Mouse (Mus musculus) heart, adult 2 months (tissue): ENCODE measurements around the gene Nup43.

Experiments used
- CTCF ChIP-seq: fragments of 200-600 bp; IDR thresholded peaks from 2 replicates; pipeline ENCODE4 v1.8.1; 2022; ENCODE audit warnings: antibody characterized with exemption, mild to moderate bottlenecking, moderate library complexity
- POLR2A ChIP-seq: fragments of 200-500 bp; IDR thresholded peaks from 2 replicates; pipeline ENCODE4 v1.6.1; 2011; ENCODE audit warnings: mild to moderate bottlenecking, low read depth, low read length, control low read depth; ENCODE audit not compliant: insufficient read depth

DNA sequence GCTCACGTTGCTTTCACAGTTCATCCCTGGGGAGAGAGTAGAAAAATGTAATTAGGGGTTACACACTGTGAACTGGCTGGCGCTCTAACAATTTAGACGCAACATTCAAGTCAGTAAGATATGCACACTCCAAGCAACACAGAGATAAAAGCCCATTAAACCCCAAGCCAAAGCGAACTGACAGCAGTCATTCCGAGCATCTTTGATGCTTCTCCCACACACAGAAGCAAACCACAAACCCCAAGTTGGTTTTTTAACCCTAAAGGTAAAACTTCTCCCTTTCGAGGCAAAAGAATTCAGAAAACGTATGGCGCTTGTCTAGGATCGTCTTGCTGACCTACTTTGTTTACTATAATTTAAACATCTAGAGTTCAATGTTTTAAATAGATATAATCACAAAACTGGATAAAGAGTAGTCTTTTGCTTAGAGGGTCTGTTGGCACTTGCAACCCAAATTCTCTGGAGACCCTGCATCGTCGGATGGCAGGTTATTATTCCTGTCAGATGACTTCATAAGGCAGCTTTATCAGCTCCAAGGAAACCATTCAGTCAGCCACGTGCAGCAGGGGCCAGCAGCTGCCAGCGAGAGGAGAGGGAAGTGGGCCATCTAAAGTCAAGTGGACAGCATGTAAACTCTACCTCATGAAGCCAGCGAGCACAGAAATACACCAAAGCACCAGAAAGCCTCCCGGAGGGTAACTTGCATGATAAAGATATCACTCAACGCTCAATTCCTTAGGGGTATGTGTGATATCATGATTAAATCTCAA is 36.2 kb upstream of the Nup43 start:
- TF ChIP-seq CTCF, result no peak
- no peak for TF ChIP-seq POLR2A
